Mouse (Mus musculus) midbrain, embryonic 12.5 days (tissue): ENCODE measurements around the gene Rap2a. TPM values are rescaled to one million over a fixed set of nuclear protein-coding genes. Genes with fewer than 3 reads are reported as not detected.

Experiments
- ATAC-seq: fragments of 200-750 bp; cut with Nextera tagmentation; 2 replicates; pipeline ENCODE4 v1.8.0; 2017; ENCODE audit warnings: low read depth, moderate TSS enrichment, moderate library complexity; ENCODE audit not compliant: low FRiP score
- H3K27ac ChIP-seq: fragments of 300-500 bp; sonication (generic); replicated peaks from 2 replicates; pipeline ENCODE4 v1.5.1; 2016; ENCODE audit warnings: mild to moderate bottlenecking
- H3K27me3 ChIP-seq: fragments of 300-500 bp; sonication (generic); 2 replicates; pipeline ENCODE4 v1.6.1; 2016; ENCODE audit warnings: mild to moderate bottlenecking
- H3K36me3 ChIP-seq: fragments of 300-500 bp; sonication (generic); 2 replicates; pipeline ENCODE4 v1.6.1; 2016
- H3K4me1 ChIP-seq: fragments of 300-500 bp; sonication (generic); 2 replicates; pipeline ENCODE4 v1.6.1; 2016
- H3K4me2 ChIP-seq: fragments of 300-500 bp; sonication (generic); replicated peaks from 2 replicates; pipeline ENCODE4 v1.6.1; 2016; ENCODE audit warnings: mild to moderate bottlenecking, moderate library complexity
- H3K4me3 ChIP-seq: fragments of 300-500 bp; sonication (generic); 2 replicates; pipeline ENCODE4 v1.5.1; 2016; ENCODE audit warnings: mild to moderate bottlenecking
- H3K9ac ChIP-seq: fragments of 300-500 bp; sonication (generic); replicated peaks from 2 replicates; pipeline ENCODE4 v1.6.1; 2016; ENCODE audit warnings: mild to moderate bottlenecking, moderate library complexity
- H3K9me3 ChIP-seq: fragments of 300-500 bp; sonication (generic); 2 replicates; pipeline ENCODE4 v1.6.1; 2016; ENCODE audit warnings: mild to moderate bottlenecking
- WGBS: fragments of 180-500 bp; shearing (Covaris S2); methylation state at CpG from one replicate; pipeline ENCODE4 v1.1.7; 2016; 5-methylcytosine and 5-hydroxymethylcytosine counted together
- polyA plus RNA-seq: library from polyadenylated mRNA; unstranded; fragments of >200 nt; fragmentation: Nextera tagmentation; extraction: Ambion mirVana; gene quantifications from 2 replicates; pipeline ENCODE4 v1.2.1, GENCODE M21; 2016

The Rap2a gene
- polyA plus RNA-seq, 1 experiment from 2014 or later = 21.0 TPM

DNA sequence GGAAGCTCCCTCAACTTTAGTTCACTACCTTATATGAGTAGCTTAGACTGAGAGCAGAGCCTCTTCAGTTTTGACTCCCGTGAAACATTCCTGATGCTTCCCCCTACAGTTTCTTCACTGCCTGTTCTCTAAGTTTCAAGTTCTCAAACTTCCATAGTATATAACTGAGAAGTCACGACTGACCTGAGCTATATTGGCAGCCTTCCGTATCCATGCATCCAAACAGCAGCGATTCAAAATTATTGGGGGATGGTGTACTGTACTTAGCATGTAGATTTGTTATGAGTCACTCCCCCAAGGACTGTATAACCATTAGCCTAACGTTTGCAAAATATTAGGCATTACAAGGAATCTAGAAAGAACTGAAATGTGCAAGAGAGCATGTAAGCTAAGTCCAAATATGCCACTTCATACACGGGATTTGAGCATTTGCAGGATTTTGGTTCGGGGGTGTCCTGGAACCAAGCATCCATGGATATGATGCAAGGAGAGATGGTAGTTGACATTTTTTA, 2.0 kb upstream of the Rap2a start:
- no peak overlapping the region for H3K4me3 ChIP-seq
- WGBS = 78% methylated on average over 7 of the region's 7 CpGs
- no peaks in the 10 kb centered on the region for H3K36me3 ChIP-seq
- no peak for ATAC-seq
- H3K27me3 ChIP-seq = no peaks in the 10 kb centered on the region
- H3K9me3 ChIP-seq = no peaks in the 10 kb centered on the region
- H3K4me2 ChIP-seq = peak overlapping the region; percentile 72
- no peak overlapping the region for H3K27ac ChIP-seq
- peaks cover 21% of the 10 kb centered on the region for H3K4me1 ChIP-seq
- H3K9ac ChIP-seq = peak overlapping the region; percentile 67; the same call in 1 of the 2 replicates

DNA sequence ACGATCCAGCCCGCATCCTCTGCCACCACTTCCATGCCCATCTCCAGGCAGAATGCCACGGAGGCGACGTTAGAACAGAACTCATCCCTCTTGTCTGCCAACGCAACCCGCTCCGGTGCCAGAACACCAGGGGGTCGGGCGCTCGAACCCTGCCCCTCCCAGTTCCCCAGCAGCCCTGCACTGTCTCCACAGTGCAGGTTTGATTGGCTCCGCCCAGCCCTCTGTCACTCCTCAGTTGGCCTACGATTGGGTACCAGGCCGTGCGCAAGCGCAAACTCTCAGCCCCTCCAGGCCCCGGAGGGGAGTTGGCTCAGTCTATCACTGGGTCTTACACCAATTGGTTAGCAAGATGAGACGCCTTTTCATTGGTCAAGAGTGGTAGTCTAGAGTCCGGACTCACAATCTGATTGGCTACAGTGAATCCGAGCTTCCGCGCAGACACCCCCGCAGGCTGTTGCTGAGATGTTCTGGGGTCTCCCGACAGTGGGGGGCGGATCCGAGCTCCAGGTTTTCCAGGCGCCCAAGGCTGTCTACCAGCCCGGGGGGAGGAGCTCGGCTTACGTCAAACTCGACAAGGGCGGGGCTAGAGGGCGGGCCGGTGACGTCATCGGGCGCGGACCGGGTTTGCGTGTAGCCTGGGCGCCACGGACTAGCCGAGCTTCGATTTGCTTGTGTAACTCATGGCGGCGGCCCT, 809 bp upstream of the Rap2a start:
- Histone ChIP-seq H3K36me3 (no peaks in the 10 kb centered on the region), H3K4me1 (peaks cover 22% of the 10 kb centered on the region), H3K4me3 (peak overlapping the region; percentile 79), H3K9me3 (no peaks in the 10 kb centered on the region), H3K27me3 (no peaks in the 10 kb centered on the region), H3K4me2 (peak overlapping the region; percentile 72), H3K9ac (peak overlapping the region; percentile 89), H3K27ac (peak overlapping the region; percentile 95)
- WGBS = under 1% methylated on average over 45 of the region's 46 CpGs
- ATAC-seq = peak; percentile 96

DNA sequence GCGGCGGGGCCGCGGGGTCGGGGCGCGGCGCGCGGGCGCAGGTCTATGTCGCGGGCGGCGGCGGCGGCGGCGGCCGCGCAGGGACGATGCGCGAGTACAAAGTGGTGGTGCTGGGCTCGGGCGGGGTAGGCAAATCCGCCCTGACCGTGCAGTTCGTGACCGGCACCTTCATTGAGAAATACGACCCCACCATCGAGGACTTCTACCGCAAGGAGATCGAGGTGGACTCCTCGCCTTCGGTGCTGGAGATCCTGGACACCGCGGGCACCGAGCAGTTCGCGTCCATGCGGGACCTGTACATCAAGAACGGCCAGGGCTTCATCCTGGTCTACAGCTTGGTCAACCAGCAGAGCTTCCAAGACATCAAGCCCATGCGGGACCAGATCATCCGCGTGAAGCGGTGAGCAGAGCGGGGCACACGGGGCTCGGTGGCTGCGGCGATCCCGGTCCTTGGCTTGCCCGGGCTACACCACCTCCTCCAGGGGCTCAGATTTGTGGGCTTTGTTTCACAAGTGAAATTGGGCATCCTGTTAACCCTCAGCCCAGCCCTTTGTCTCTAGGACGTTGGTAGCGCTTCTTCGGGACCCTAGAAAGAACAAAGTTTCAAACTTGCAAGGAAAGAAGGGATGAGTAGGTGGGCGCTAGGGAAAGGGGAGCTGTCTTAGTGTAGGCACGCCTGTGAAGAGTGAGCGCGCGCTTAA, 547 bp downstream of the Rap2a start:
- WGBS = under 1% methylated on average over 60 of the region's 62 CpGs
- Histone ChIP-seq H3K27ac (peak overlapping the region; percentile 95), H3K27me3 (no peaks in the 10 kb centered on the region), H3K4me2 (peak overlapping the region; percentile 72), H3K36me3 (no peaks in the 10 kb centered on the region), H3K9me3 (no peaks in the 10 kb centered on the region), H3K4me3 (peak overlapping the region; percentile 79), H3K9ac (peak overlapping the region; percentile 89), H3K4me1 (peaks cover 22% of the 10 kb centered on the region)
- ATAC-seq = no peak

DNA sequence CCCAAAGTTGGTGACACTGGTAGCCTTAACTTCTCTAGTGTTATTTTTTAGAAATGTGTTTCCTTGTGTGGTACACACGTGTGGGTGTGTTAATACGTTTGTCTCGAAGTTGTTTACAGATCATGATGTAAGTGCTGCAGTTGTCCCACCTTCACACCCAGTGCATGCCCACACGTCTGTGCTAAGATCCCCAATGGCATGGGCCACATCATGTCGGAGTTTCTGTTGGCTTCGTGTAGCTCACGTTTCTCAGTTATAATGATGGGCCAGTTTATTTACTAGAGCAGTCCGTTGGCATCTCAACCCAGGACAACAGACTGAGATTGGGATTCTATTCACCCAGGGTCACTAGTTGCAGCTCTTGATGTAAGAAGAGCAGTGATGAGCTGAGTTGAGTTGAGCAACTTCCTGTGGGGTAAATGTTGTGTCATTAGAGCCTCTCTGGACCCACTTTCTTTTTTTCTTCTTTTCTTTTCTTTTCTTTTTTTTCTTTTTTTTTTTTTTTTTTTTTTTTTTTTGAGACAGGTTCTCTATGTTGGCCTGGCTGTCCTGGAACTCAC, 2.2 kb downstream of the Rap2a start:
- Histone ChIP-seq H3K4me2 (peak overlapping the region; percentile 24; the same call in 1 of the 2 replicates), H3K9me3 (no peaks in the 10 kb centered on the region), H3K36me3 (no peaks in the 10 kb centered on the region), H3K27ac (no peak overlapping the region), H3K27me3 (no peaks in the 10 kb centered on the region), H3K4me1 (peaks cover 22% of the 10 kb centered on the region), H3K9ac (no peak overlapping the region), H3K4me3 (no peak overlapping the region)
- ATAC-seq = no peak
- 87% methylated on average over 8 of the region's 8 CpGs for WGBS

DNA sequence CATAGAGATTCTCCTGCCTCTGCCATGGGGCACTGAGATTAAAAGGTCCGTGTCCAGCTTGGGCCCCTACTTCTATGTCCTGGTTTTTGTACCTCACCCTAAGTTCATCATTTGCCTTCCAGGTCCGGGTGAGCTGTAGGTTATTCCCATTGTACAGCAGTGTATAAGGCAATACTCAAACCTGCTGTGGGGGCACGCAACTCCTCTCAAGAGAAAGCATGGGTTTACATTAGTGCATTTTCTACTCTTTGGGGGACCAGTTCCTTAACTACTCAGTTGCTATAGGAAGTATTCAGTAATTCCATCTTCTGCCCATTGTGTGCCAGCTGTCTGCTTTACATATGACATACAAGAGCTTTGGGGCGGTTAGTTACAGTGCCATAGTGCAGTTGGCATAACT, 2.7 kb downstream of the Rap2a start:
- no peak for ATAC-seq
- Histone ChIP-seq H3K4me1 (peaks cover 22% of the 10 kb centered on the region), H3K4me3 (no peak overlapping the region), H3K36me3 (no peaks in the 10 kb centered on the region), H3K4me2 (no peak overlapping the region; the same call in 1 of the 2 replicates), H3K9ac (no peak overlapping the region), H3K27ac (no peak overlapping the region), H3K9me3 (no peaks in the 10 kb centered on the region), H3K27me3 (no peaks in the 10 kb centered on the region)
- 95% methylated on average over 4 of the region's 4 CpGs for WGBS

DNA sequence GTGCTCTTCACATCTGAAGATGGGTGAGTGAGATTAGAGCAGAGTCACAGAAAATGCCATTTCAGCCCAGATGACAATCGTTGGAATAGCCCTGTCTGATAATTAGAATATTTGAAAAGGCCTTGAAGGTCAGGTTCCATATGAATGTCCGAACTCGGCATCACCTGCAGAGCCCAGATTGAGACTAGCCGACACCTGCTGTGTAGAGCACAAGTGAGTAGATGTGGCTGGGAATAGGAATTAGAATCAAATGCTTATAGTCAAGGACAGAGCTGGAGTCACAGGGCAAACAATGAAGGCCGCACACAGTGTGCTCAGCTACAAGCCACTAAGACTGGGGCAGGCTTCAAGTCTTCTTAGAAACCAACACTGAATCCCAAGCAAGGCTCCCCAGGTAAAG, 6.3 kb downstream of the Rap2a start:
- Histone ChIP-seq H3K27me3 (no peaks in the 10 kb centered on the region), H3K9ac (no peak overlapping the region), H3K4me1 (peaks cover 11% of the 10 kb centered on the region), H3K4me2 (no peak overlapping the region), H3K9me3 (no peaks in the 10 kb centered on the region), H3K36me3 (no peaks in the 10 kb centered on the region), H3K4me3 (no peak overlapping the region), H3K27ac (no peak overlapping the region)
- ATAC-seq = no peak
- WGBS = 88% methylated on average over 5 of the region's 5 CpGs

DNA sequence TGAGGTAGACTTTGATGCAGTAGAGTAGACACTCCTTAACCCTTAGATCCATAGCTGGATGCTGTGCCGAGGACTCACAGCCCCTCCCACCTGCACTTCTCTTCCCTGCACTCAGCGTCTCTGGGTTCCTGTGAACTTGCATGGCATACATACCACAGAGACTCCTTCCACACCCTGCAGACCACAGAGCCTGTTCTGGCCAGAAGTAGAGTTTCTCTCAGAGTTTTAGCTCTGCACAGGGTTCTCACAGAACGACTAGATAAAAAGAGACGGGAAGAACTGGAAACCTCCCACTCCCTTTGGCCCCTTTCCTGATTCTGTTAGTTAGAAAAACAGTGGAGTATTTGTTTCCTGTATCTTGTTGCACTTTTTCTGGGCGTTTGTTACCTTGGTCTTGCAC, 18.0 kb downstream of the Rap2a start:
- Histone ChIP-seq H3K4me2 (no peak overlapping the region), H3K27ac (no peak overlapping the region), H3K4me1 (peaks cover 5% of the 10 kb centered on the region; the same call in 1 of the 2 replicates), H3K9ac (no peak overlapping the region), H3K27me3 (no peaks in the 10 kb centered on the region), H3K36me3 (no peaks in the 10 kb centered on the region), H3K4me3 (no peak overlapping the region), H3K9me3 (no peaks in the 10 kb centered on the region)
- WGBS = 69% methylated on average over 5 of the region's 5 CpGs
- no peak for ATAC-seq

DNA sequence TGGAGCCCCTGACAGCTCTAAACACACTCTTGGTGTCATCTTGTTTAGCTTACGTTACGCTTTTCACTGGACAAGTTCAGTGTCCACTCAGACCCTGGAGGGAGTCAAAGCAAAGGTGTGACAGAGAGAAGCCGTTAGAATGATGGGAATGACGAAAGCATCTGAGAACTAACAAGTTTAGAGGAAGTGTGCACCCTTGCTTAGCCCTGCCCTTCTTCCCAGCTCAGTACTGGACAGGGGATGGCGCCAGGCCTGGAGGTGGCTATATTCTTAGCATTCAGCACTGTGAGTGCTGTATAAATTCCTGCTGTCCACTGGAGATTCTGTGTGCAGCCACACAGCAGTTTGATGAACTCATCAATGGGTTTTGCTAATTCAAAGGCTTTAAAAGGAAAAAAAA, 18.6 kb downstream of the Rap2a start:
- 85% methylated on average over 5 of the region's 5 CpGs for WGBS
- no peak overlapping the region for H3K4me2 ChIP-seq
- H3K9ac ChIP-seq = no peak overlapping the region
- peaks cover 5% of the 10 kb centered on the region; the same call in 1 of the 2 replicates for H3K4me1 ChIP-seq
- no peak overlapping the region for H3K4me3 ChIP-seq
- no peaks in the 10 kb centered on the region for H3K36me3 ChIP-seq
- ATAC-seq = no peak
- H3K27ac ChIP-seq = no peak overlapping the region
- no peaks in the 10 kb centered on the region for H3K9me3 ChIP-seq
- H3K27me3 ChIP-seq = no peaks in the 10 kb centered on the region

DNA sequence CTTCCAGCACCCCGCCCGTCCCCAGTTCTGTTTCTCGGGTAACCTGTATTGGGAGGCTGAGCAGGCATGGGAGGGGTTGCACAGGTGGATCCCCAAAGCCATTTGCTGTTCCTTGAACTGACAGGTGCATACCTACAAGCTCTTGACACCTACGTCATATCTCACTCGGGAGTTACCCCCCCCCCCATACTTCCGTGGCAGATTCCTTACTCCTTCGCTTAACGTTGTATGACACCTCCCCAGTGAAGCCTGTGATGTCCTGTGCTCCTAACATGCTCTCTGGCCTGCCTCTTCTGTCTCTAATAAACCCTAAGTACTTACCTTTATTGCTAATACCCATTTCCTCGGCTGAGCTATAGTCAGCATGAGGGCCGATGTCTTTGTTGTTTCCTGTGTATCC, 20.9 kb downstream of the Rap2a start:
- peaks cover 8% of the 10 kb centered on the region for H3K36me3 ChIP-seq

DNA sequence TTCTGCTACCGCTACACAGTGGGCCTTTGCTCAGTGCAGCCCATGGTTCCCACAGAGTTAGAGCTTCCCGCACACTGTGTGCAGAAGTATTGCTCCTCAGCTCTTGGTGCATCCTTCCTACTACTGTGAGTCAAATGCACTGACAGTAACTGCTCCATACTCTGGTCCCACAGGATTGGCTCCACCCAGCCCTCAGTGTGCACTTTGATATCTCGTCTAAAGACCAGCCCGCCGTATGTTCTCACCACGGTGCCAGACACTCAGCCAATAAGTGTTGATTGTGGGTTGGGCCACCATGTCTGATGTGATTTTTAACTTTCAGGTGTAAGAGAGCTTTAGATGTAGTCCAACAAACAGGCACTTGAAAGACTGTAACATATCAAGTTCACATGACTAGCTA, 21.4 kb downstream of the Rap2a start:
- H3K4me3 ChIP-seq = no peak overlapping the region
- peaks cover 5% of the 10 kb centered on the region; the same call in 1 of the 2 replicates for H3K4me1 ChIP-seq
- peaks cover 13% of the 10 kb centered on the region for H3K36me3 ChIP-seq
- H3K4me2 ChIP-seq = no peak overlapping the region
- no peaks in the 10 kb centered on the region for H3K9me3 ChIP-seq
- no peak overlapping the region for H3K27ac ChIP-seq
- WGBS = 95% methylated on average over 6 of the region's 6 CpGs
- H3K9ac ChIP-seq = no peak overlapping the region
- H3K27me3 ChIP-seq = no peaks in the 10 kb centered on the region
- no peak for ATAC-seq

More for the DNA sequence above, 20.9 kb downstream of the Rap2a start:
- Histone ChIP-seq H3K27me3 (no peaks in the 10 kb centered on the region), H3K9me3 (no peaks in the 10 kb centered on the region), H3K4me3 (no peak overlapping the region), H3K4me2 (no peak overlapping the region), H3K4me1 (peaks cover 5% of the 10 kb centered on the region; the same call in 1 of the 2 replicates), H3K27ac (no peak overlapping the region), H3K9ac (no peak overlapping the region)
- WGBS = 93% methylated on average over 10 of the region's 10 CpGs
- no peak for ATAC-seq

DNA sequence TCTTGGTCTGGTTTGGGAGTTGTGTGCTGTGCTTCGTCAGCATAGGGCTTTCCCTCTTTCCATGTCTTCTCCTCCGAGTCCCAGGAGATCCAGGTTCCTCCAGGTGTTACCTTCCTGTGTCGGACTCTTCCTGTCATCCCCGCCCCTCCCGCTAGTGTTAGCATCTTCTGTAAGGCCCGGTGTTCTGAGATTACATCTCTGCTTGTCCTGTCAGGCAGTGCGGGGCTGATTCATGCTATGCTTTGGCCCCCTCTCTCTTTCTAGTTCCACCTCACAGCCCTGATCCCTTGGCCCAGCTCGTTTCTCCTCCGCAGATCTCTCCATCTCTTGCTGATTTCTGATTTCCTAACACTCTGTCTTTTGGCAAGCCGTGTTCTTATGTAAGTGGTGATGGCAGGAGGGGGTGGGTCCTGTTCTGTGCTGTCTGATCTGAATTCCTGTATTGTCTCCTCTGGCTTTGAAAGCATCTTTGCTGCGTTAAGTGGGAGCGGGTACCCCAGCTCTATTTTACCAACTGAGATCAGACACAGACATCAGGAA, 21.8 kb downstream of the Rap2a start:
- H3K4me3 ChIP-seq = no peak overlapping the region
- H3K9ac ChIP-seq = no peak overlapping the region
- peaks cover 14% of the 10 kb centered on the region for H3K36me3 ChIP-seq
- no peak overlapping the region for H3K27ac ChIP-seq
- peaks cover 5% of the 10 kb centered on the region; the same call in 1 of the 2 replicates for H3K4me1 ChIP-seq
- no peaks in the 10 kb centered on the region for H3K9me3 ChIP-seq
- WGBS = 90% methylated on average over 12 of the region's 12 CpGs
- ATAC-seq = no peak
- no peaks in the 10 kb centered on the region for H3K27me3 ChIP-seq
- no peak overlapping the region for H3K4me2 ChIP-seq

DNA sequence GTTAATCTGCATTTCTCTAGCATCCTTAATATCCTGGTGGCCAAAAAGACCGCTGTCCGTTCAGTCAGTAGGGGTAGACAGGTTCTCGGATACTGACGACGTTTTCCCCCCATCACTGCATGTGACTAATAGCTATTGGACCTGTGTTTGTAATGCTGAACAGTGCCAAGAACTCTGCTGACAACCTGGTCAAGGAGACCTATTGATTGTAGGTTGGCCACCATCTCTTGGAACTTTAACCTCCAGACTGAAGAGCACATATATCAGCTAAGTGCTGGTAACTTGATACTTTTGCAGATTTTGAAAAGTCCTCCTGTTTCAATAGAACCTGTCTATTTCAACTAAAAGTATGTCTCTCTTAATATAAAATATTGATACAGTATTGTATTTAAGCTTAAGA, 22.5 kb downstream of the Rap2a start:
- Histone ChIP-seq H3K9me3 (no peaks in the 10 kb centered on the region), H3K4me1 (peaks cover 5% of the 10 kb centered on the region; the same call in 1 of the 2 replicates), H3K9ac (no peak overlapping the region), H3K27ac (no peak overlapping the region), H3K4me3 (no peak overlapping the region), H3K27me3 (no peaks in the 10 kb centered on the region), H3K4me2 (no peak overlapping the region), H3K36me3 (peaks cover 15% of the 10 kb centered on the region)
- 96% methylated on average over 5 of the region's 5 CpGs for WGBS
- ATAC-seq = no peak
